Mouse (Mus musculus): Measurements from ENCODE around the gene Zfp831.

The Zfp831 gene

DNA sequence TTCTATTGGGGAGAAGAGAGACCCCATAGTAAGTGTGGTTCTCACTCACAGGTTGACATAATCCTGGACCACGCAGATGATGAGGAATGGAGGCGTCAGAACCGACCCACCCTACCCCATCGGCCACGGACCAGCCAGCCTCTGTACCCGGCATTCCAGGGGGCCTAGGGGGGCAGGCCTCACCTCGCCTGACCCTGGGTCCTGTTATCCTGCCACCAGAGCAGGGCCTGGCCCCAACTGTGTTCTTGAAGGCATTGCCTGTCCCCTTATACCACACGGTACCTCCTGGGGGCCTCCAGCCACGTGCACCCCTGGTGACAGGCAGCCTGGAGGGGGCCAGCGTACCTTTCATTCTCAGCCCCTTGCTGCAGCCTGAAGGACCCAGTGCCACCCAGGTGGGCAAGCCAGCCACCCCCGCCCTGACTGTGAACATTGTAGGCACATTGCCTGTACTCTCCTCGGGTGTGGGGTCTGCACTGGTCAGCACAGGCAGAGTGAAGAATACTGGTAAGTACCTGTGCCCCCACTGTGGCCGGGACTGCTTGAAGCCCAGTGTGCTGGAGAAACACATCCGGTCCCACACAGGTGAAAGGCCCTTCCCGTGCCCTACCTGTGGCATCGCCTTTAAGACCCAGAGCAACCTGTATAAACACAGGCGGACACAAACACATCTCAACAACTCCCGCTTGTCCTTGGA lies at the start of gene Zfp831:
Gene Zfp831 (plus strand): TSS at position 87 of the 697 bp plus-strand sequence.
- DNase-seq (ENCODE audit: low spot score) = no peak

DNA sequence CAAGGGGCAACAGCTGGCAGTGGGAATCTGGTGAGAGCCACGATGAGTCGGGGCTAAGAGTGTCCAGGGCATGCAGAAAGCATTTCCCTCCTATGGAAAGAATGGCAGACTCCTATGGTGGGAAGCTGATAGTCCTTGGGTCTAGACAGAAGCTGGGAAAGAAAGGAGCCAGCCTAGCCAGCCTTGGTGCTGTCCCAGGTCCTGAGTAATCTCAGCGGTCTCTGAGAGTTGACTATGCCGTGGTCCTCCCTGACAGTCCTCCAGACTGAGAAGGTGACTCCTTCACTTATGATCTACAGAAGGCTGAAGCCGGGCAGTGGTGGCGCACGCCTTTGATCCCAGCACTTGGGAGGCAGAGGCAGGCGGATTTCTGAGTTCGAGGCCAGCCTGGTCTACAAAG lies 48.4 kb upstream of the Zfp831 start:
- DNase-seq (ENCODE audit: low spot score) = no peak

- DNase-seq (ENCODE audit: low spot score) = no peak
Observed at GRCm38 (mm10) chr2:174595611-174596010, 47.7 kb upstream of the Zfp831 start.

DNA sequence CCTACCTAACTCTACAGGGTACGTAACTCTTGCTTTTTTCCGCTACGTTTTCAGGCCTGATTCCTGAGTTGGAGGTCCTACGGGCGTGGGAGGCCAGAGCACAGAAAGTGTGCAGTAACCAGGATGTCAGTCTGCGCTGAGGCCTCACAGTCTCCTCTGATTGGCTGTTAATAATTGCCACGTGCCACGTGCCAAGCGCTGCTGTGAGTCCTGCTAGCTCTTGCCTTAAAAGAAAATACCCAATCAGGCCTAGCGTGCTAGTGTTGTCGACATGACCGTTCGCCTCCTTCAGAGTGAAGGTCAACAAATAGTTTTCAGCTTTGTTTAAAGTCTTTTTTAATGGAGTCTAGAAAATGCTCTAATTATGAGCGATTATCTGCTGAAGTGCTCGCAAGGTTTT lies 46.9 kb upstream of the Zfp831 start:
- DNase-seq (ENCODE audit: low spot score) = no peak

DNA sequence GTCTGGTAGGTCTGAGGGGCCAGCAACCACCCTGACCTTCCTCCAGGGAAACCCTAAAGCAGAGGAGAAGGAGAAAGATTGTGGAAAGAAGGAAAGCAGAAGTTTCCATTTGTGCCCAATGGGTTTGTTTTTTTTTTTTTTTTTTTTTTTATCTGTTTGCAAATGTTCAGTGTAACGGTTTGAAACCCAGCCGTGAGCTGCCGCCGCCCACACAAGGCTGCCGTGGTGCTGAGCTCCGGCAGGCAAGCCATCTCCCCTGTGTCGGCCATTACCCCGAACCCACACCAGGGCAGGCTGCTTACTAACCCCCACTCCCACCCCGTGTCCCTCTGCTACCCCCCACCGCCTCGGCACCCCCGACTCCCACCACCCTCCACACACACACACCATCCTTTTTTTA lies 44.9 kb upstream of the Zfp831 start:
- no peak for DNase-seq (ENCODE audit: low spot score)

- no peak for DNase-seq (ENCODE audit: low spot score)
Observed at GRCm38 (mm10) chr2:174599071-174599635, 44.2 kb upstream of the Zfp831 start.

- DNase-seq (ENCODE audit: low spot score) = no peak
Observed at GRCm38 (mm10) chr2:174599853-174600271, 43.5 kb upstream of the Zfp831 start.

GRCm38 (mm10) chr2:174601938-174602685 lies 41.2 kb upstream of the Zfp831 start:
- no peak for DNase-seq (ENCODE audit: low spot score)

GRCm38 (mm10) chr2:174603321-174603720 lies 40.0 kb upstream of the Zfp831 start:
- no peak for DNase-seq (ENCODE audit: low spot score)

DNA sequence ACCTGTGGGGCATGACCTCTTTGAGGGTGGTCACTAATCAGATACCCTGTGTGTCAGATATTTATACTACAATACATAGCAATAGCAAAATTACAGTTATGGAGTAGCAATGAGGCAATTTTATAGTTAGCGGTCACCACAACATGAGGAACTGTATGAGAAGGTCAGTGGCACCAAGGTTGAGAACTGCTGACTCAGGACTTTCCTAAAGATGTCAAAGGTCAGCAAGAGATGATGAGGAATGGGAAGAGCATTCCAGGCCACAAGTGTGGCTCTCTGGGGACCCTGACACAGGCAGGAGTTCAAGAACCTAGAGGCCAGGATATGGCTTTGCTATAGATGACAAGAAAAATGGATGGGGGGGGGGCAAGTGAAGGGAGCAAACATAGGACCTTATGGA lies 38.3 kb upstream of the Zfp831 start:
- no peak for DNase-seq (ENCODE audit: low spot score)

DNA sequence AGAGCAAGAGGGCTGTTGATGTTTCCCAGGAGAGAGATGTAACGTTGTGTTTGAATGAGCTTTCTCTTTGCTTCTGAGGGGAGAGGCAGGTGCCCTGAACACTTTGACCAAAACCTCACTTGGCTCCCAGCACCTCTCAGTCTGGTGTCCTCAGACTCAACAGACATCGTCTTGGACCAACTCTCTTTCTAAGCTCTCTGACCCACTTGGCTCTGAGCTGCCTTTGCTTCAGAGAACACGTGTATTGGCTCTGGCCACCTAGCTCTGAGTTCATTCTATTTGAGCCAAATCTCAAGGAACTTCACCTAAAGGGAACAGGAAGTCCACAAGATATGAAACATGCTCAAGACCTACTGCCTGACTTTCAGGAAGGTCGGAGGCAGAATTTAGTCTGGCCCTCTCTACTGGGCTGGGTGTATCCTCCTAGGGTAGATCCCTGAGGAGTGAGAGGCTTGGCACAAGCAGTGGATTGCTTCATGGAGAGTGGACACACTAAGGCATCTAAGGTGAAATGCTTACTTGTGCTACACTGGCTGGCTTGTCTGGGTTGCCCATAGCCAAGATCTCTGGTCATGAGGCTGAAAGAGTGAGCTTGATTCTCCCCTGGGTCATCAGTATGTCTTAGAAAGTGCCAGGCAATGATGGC lies 37.8 kb upstream of the Zfp831 start:
- no peak for DNase-seq (ENCODE audit: low spot score)

DNA sequence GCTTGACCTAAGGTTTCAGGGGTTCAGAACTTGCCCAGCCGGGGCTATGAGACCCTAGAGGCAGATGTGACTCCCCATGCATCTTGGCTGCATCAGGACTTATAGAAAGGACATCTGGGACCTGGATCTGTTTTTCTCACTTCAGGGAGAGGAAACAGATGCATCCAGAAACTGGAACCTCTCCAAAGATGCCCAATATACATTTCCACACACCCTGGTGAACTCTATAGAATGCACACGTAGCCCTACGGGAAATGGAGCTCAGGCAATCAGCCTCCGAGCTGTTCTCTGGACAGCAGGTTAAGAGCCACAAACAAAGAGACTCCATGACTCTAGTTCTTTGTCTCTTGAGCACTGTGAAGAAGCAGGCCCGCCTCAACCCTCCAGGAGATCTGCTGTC lies 37.0 kb upstream of the Zfp831 start:
- DNase-seq (ENCODE audit: low spot score) = no peak

GRCm38 (mm10) chr2:174609892-174610291 lies 33.4 kb upstream of the Zfp831 start:
- DNase-seq (ENCODE audit: low spot score) = no peak

DNA sequence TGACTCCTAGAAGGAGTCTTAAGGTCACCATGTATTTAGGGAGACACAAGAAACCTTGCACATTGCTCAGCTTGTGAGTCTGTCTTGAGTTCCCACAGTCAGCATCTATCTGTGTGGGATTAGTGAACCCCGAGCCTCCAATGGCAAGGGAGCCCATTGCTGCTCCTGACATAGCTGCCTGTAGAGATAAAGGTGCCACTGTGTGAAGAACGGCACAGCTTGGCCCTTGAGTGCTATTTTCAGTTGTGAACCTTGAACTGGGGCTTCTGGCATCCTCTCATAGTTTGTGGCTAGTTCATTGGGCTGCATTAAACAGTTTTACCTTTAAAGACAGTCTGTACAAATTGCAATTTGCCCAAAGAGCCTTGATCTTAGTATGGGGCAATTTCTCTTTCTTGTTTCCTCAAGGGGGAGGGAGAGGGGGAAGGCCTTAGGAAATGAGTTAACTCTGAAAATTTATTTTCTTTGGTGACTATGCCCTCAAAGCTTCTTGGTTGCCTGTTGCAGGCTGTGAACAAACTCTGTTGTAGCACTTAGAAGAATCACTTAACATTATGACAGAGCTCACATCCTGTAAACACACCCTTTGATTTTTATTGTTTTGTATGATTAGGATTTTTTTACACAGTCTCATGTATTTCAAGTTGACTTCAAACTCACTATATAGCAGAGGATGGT lies 30.8 kb upstream of the Zfp831 start:
- no peak for DNase-seq (ENCODE audit: low spot score)

DNA sequence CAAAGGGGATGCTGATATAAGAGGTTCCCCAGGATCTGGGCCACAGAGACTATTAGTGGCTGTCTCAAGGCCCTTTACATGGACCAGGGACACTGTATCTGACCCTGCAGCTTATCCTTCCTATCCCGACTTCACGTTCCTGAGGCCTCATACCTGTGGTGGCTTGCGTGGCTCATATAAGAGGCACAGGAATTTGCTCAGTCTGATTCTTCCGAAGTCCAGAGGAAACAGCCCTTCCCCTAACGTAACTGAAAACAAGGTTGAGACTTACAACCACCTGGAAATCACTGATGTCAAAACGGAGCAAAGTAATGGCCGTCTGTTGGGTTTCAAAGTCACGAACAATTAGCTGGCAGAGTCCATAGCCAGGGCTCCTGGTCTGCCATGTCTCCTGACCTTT lies 30.1 kb upstream of the Zfp831 start:
- no peak for DNase-seq (ENCODE audit: low spot score)

DNA sequence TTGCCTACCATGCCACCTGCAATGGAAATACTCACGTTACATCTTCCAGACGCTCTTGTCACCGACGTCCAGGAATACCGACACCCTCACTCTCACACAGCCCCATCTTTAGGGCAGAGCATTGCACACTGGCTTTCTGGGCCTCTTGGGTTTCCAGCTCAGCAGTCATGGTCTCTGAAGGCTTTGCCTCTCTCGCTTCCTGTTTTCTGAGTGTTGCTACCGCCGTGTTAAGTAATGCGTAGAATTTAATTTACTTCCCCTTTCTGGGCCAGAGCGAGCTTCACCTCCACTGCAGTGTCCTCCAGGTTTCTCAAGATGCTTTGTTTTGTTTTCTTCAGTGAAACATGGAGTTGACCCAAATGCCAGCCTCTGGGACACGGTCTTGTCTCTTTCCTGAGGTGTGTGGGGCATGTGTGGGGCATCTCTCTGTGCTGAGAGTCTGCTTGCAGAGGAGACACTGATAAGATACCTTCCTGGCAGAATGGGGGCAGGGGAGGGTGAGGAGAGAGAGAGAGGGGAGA lies 29.4 kb upstream of the Zfp831 start:
- DNase-seq (ENCODE audit: low spot score) = no peak

GRCm38 (mm10) chr2:174621881-174622280 lies 21.5 kb upstream of the Zfp831 start:
- no peak for DNase-seq (ENCODE audit: low spot score)

GRCm38 (mm10) chr2:174624430-174624829 lies 18.9 kb upstream of the Zfp831 start:
- no peak for DNase-seq (ENCODE audit: low spot score)

- no peak for DNase-seq (ENCODE audit: low spot score)
Observed at GRCm38 (mm10) chr2:174627021-174627420, 16.3 kb upstream of the Zfp831 start.

GRCm38 (mm10) chr2:174629299-174629850 lies 14.0 kb upstream of the Zfp831 start:
- DNase-seq (ENCODE audit: low spot score) = no peak

GRCm38 (mm10) chr2:174636750-174637149 lies 6.6 kb upstream of the Zfp831 start:
- no peak for DNase-seq (ENCODE audit: low spot score)

- DNase-seq (ENCODE audit: low spot score) = no peak
Observed at GRCm38 (mm10) chr2:174644975-174645374, 1.6 kb downstream of the Zfp831 start.
